Mouse (Mus musculus) limb, embryonic 14.5 days (tissue): ENCODE data around the gene Tcte3. TPM values are rescaled to one million over a fixed set of nuclear protein-coding genes. Genes with fewer than 3 reads are reported as not detected.
"Not testable (repeated sequence)": the region's sequence is repeated elsewhere in the genome, so short reads cannot be mapped to it uniquely, and the experiment has no call there.

Experiments used
- ATAC-seq: fragments of 200-750 bp; cut with Nextera tagmentation; 2 replicates; pipeline ENCODE4 v1.8.0; 2017; ENCODE audit warnings: low read depth, moderate number of reproducible peaks, moderate TSS enrichment; ENCODE audit not compliant: low FRiP score
- DNase-seq: peaks from one replicate; pipeline ENCODE4 v3.0.0-alpha.2; 2015; ENCODE audit warnings: low spot score
- H3K27ac ChIP-seq: fragments of 300-500 bp; sonication (generic); replicated peaks from 2 replicates; pipeline ENCODE4 v1.5.1; 2014; ENCODE audit warnings: low read depth, mild to moderate bottlenecking, low read length, moderate library complexity, mixed read lengths
- H3K27me3 ChIP-seq: fragments of 300-500 bp; sonication (generic); 2 replicates; pipeline ENCODE4 v1.6.1; 2014; ENCODE audit warnings: low read length, mixed read lengths; ENCODE audit not compliant: control insufficient read depth, insufficient read depth
- H3K36me3 ChIP-seq: fragments of 300-500 bp; sonication (generic); 2 replicates; pipeline ENCODE4 v1.6.1; 2014; ENCODE audit warnings: mild to moderate bottlenecking, low read length, moderate library complexity, mixed read lengths; ENCODE audit not compliant: control insufficient read depth, insufficient read depth
- H3K4me1 ChIP-seq: fragments of 300-500 bp; sonication (generic); 2 replicates; pipeline ENCODE4 v1.6.1; 2014; ENCODE audit warnings: antibody characterized with exemption, low read length, mixed read lengths; ENCODE audit not compliant: control insufficient read depth, insufficient read depth
- H3K4me2 ChIP-seq: fragments of 300-500 bp; sonication (generic); replicated peaks from 2 replicates; pipeline ENCODE4 v1.6.1; 2014; ENCODE audit warnings: low read depth, mild to moderate bottlenecking, low read length, moderate library complexity; ENCODE audit not compliant: severe bottlenecking
- H3K4me3 ChIP-seq: fragments of 300-500 bp; sonication (generic); replicated peaks from 2 replicates; pipeline ENCODE4 v1.5.1; 2014; ENCODE audit warnings: low read length
- H3K9ac ChIP-seq: fragments of 300-500 bp; sonication (generic); 2 replicates; pipeline ENCODE4 v1.6.1; 2014; ENCODE audit warnings: mild to moderate bottlenecking, low read depth, low read length, moderate library complexity; ENCODE audit not compliant: severe bottlenecking
- H3K9me3 ChIP-seq: fragments of 300-500 bp; sonication (generic); 2 replicates; pipeline ENCODE4 v1.6.1; 2016; ENCODE audit warnings: low read length; ENCODE audit not compliant: control insufficient read depth
- POLR2A ChIP-seq: fragments of 200-500 bp; IDR thresholded peaks from 2 replicates; pipeline ENCODE4 v1.8.0; 2012; ENCODE audit warnings: inconsistent platforms, mild to moderate bottlenecking, moderate library complexity, borderline replicate concordance; ENCODE audit not compliant: insufficient read depth, insufficient read length; ENCODE audit errors: extremely low read depth
- WGBS: fragments of 180-500 bp; shearing (Covaris S2); extraction: QIAGEN DNeasy Blood & Tissue Kit; methylation state at CpG from one replicate; pipeline ENCODE4 v1.1.7; 2014; 5-methylcytosine and 5-hydroxymethylcytosine counted together
- polyA plus RNA-seq, 2 experiments: library from polyadenylated mRNA; depleted of rRNA in 1 of 2; stranded (reverse) in 1 of 2; unstranded in 1 of 2; fragments of >200 nt; fragmentation: Nextera tagmentation in 1 of 2; extraction: Ambion mirVana in 1 of 2; gene quantifications; 2 replicates each; pipeline versions ENCODE4 v1.2.1 to v1.2.3; 2012 to 2014

The Tcte3 gene
- polyA plus RNA-seq (2012; rRNA removed) = 0.10 TPM in 1 of 2 replicates, not detected in the other
- 1.3 TPM in 1 of 2 replicates, not detected in the other for polyA plus RNA-seq (2014; fragmentation: Nextera tagmentation; extraction: Ambion mirVana)

DNA sequence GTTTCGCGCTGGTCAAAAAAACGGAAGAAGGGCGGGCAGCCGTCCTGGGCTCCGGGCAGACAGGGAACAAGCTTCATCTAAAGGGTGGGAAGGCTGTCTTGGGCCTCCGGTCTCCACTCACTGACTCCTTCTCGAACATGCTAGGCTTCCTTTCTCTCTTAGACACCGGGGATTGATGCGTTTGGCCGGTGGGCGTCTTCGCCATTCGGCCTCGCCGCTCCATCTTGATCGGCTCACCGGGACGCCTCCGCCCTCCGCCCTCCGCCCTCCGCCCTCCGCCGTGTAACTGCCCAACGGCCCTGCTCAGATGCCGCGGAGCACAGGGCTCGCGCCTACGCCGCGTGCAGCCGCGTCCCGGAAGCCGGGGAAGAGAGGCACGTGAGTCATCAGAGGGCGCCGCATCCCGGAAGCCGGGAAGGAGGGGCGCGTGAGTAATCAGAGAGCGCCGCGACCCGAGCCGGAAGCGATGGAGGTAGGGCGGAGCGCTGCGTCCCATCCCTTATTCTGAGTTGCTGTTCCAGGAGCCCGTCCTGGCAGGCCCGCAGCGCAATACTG lies at the start of gene Tcte3, which contains the start of the genes Ermard and Gm3448:
Tcte3 (minus strand) TSS at position 314 of the 555 bp plus-strand sequence.
Ermard (plus strand) TSS at position 34 of the 555 bp plus-strand sequence.
Gm3448 (minus strand) TSS at position 363 of the 555 bp plus-strand sequence.
- no CpG with 5 or more reads among the region's 56 CpGs for WGBS
- not testable (repeated sequence) for H3K36me3 ChIP-seq

GRCm38 (mm10) chr17:15088591-15089001 lies 47.3 kb upstream of the Tcte3 start:
- Histone ChIP-seq H3K36me3 (no peaks in the 10 kb centered on the region), H3K4me1 (peaks cover 10% of the 10 kb centered on the region; the same call in 1 of the 2 replicates), H3K4me3 (no peak overlapping the region), H3K27me3 (no peaks in the 10 kb centered on the region), H3K9ac (no peak overlapping the region), H3K4me2 (no peak overlapping the region), H3K9me3 (no peaks in the 10 kb centered on the region), H3K27ac (no peak overlapping the region)
- WGBS = 9% methylated on average over 8 of the region's 8 CpGs
- DNase-seq (no peak), ATAC-seq (no peak)
- no peak for TF ChIP-seq POLR2A

More for the DNA sequence above, at the start of gene Tcte3, which contains the start of the genes Ermard and Gm3448:
- not testable (repeated sequence) for H3K4me1 ChIP-seq, DNase-seq, H3K9me3 ChIP-seq, H3K27ac ChIP-seq, H3K9ac ChIP-seq, H3K4me3 ChIP-seq, H3K4me2 ChIP-seq, H3K27me3 ChIP-seq
- ATAC-seq = peak; percentile 97

DNA sequence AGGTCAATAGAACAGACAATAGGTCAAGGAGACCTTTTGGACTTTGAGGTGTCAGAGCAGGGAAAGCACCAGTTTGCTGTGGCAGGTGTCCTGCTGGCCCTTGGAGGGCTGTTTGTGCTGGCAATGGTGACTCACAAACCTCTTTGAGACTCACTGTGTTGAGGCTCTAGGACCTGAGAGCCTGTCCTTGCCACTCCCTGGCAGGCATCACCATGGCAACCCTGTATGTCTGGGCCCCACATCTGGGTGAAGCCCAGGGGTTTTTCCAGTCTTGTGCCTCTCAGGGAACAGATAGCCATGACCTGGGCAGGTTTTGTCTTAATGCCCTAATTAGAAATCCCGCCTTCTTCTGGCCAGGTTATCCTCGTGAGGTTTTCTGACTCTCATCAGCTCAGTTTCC lies 46.9 kb upstream of the Tcte3 start:
- no peak overlapping the region for H3K4me3 ChIP-seq
- no peaks in the 10 kb centered on the region for H3K9me3 ChIP-seq
- ATAC-seq = no peak
- no peaks in the 10 kb centered on the region for H3K27me3 ChIP-seq
- no peak for DNase-seq
- H3K4me1 ChIP-seq = peaks cover 10% of the 10 kb centered on the region; the same call in 1 of the 2 replicates
- WGBS = 31% methylated on average over 2 of the region's 2 CpGs
- no peak for TF ChIP-seq POLR2A
- H3K36me3 ChIP-seq = no peaks in the 10 kb centered on the region
- no peak overlapping the region for H3K9ac ChIP-seq
- H3K27ac ChIP-seq = no peak overlapping the region
- H3K4me2 ChIP-seq = no peak overlapping the region

DNA sequence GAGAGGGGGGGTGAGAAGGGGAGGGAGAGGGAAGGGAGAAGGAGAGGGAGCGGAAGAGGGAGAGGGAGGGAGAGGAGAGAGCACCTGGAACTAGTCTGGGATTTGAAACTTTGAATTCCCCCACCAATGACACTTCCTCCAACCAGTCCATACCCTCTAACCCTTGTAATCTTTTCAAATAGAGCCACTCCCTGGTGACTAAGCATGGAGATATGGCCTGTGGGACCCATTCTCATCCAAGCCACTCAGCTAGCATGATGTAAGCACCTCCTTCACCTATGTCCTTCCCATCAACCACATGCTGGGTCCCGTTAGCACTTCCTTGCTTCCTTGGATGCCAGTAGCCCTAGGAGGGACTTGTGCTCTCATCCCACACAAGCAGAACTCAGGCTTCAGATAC lies 43.7 kb upstream of the Tcte3 start:
- 76% methylated on average over 2 of the region's 2 CpGs for WGBS
- ATAC-seq (no peak), DNase-seq (no peak)
- Histone ChIP-seq H3K9ac (no peak overlapping the region), H3K4me3 (no peak overlapping the region), H3K4me2 (no peak overlapping the region), H3K36me3 (no peaks in the 10 kb centered on the region), H3K4me1 (peaks cover 10% of the 10 kb centered on the region; the same call in 1 of the 2 replicates), H3K27me3 (no peaks in the 10 kb centered on the region), H3K27ac (no peak overlapping the region), H3K9me3 (no peaks in the 10 kb centered on the region)
- TF ChIP-seq POLR2A = no peak

DNA sequence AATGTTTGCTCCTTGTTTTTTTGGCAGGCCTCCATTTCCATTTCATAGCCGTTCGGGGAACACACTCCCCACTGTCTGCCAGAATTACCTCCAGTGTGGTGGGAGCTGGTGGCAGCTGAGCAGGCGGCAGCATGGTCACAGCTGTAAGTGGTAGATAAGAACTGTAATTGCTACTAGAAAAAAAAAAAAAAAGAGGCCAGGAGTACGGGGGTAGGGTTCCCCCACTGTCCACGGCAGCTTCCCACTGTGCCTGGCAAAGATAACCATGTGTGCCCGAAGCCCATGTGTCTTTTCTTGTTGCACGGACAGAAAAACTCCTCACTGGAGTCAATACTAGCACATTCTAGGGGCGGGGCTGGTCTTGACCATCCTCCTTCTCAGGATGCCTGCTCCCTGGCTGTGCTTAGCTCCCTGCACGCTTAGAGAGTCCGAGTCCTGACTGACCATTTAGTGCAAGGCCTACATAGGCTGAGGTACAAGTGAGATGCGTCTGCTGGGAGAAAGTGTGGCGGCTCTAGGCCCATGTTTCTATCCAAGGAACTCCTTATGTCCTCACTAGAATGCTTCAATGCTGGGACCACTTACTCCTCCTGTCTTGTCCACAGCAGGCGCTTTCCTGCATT lies 43.0 kb upstream of the Tcte3 start:
- WGBS = 59% methylated on average over 13 of the region's 13 CpGs
- DNase-seq = no peak
- no peak overlapping the region for H3K27ac ChIP-seq

More for the DNA sequence above, 43.0 kb upstream of the Tcte3 start:
- H3K4me2 ChIP-seq = no peak overlapping the region
- H3K9ac ChIP-seq = no peak overlapping the region
- no peak for ATAC-seq
- no peaks in the 10 kb centered on the region for H3K9me3 ChIP-seq
- H3K4me3 ChIP-seq = no peak overlapping the region
- H3K27me3 ChIP-seq = no peaks in the 10 kb centered on the region
- peaks cover 10% of the 10 kb centered on the region; the same call in 1 of the 2 replicates for H3K4me1 ChIP-seq
- TF ChIP-seq POLR2A = no peak
- H3K36me3 ChIP-seq = no peaks in the 10 kb centered on the region
